Mouse (Mus musculus) megakaryocyte, embryonic 14.5 days (primary cell): ENCODE measurements around the gene Chic2.

Source experiments
- FLI1 ChIP-seq: IDR thresholded peaks from 2 replicates; pipeline ENCODE4 v1.6.1; 2012; ENCODE audit warnings: low read length, inconsistent platforms, mixed read lengths
- GATA1 ChIP-seq: IDR thresholded peaks from 3 replicates; pipeline ENCODE4 v1.6.1; 2012; ENCODE audit warnings: mixed read lengths, low read length, inconsistent platforms, borderline replicate concordance

- no peak for TF ChIP-seq FLI1
- no peak for TF ChIP-seq GATA1
These were observed 64.4 kb downstream of the Chic2 start for GRCm38 (mm10) chr5:74980154-74980553.
